Mouse (Mus musculus) myocyte (in vitro differentiated cells): ENCODE measurements at regions not wholly inside any gene's neighbourhood (a gene's known extent, or its start where the extent isn't known, plus 50 kb on each side); places are given as distances from the start of the nearest gene placed in this dataset.

Source experiments
- E2F4 ChIP-seq: IDR thresholded peaks from one replicate; pipeline ENCODE4 v1.6.1; 2011; ENCODE audit warnings: mild to moderate bottlenecking, control low read depth, moderate library complexity; ENCODE audit not compliant: insufficient read depth
- MYOG ChIP-seq, 3 experiments: IDR thresholded peaks; one replicate each; pipeline ENCODE4 v1.6.1; 2011; ENCODE audit warnings: control low read depth in 2 of 3, low read depth in 2 of 3, mild to moderate bottlenecking in 2 of 3; ENCODE audit not compliant: insufficient read length in 2 of 3, control insufficient read depth in 1 of 3, insufficient read depth in 1 of 3
- POLR2A ChIP-seq: IDR thresholded peaks from one replicate; pipeline ENCODE4 v1.6.1; 2011; ENCODE audit warnings: low read depth, mild to moderate bottlenecking, control low read depth, moderate library complexity; ENCODE audit not compliant: insufficient read length
- POLR2AphosphoS2 ChIP-seq: IDR thresholded peaks from one replicate; pipeline ENCODE4 v1.6.1; 2011; ENCODE audit warnings: low read depth, control low read depth; ENCODE audit not compliant: insufficient read length
- SRF ChIP-seq: IDR thresholded peaks from one replicate; pipeline ENCODE4 v1.6.1; 2011; ENCODE audit warnings: low read depth; ENCODE audit not compliant: control insufficient read depth, insufficient read length
- USF1 ChIP-seq: IDR thresholded peaks from one replicate; pipeline ENCODE4 v1.6.1; 2011; ENCODE audit warnings: low read depth, mild to moderate bottlenecking, control low read depth, moderate library complexity

DNA sequence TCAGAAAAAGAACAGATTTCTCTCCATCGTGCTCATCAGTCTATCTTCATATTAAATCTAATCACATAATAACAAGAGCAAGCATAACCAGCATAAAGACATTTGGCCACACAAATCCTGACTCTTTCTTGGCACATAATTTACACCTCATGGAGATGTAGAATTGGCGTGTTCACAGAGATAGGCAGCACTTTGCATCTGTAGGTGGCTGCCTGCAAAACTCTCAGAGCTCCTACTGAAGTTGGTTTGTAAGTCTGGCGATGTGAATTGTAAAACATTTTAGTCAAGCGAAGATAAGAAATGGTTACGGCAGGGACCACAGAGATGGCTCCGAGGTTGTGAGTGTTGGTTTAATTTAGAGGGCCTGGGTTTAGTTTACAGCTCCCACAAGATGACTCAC is 419.0 kb downstream of the Adamts20 start:
- TF ChIP-seq POLR2A (no peak), POLR2AphosphoS2 (no peak), E2F4 (no peak), SRF (no peak), USF1 (no peak), MYOG (IDR thresholded peaks at IDR 0.05; ENCODE audit: control insufficient read depth in 1 of 3, insufficient read depth in 1 of 3, insufficient read length in 2 of 3, low read depth in 2 of 3) (no peak)
